Mouse (Mus musculus) neural tube, embryonic 11.5 days (tissue): Measurements from ENCODE around the gene Dlg2. TPM values are rescaled to one million over a fixed set of nuclear protein-coding genes. Genes with fewer than 3 reads are reported as not detected.

Source experiments
- ATAC-seq: fragments of 200-750 bp; cut with Nextera tagmentation; 2 replicates; pipeline ENCODE4 v1.8.0; 2017; ENCODE audit warnings: moderate number of reproducible peaks, mild to moderate bottlenecking, moderate TSS enrichment, moderate library complexity; ENCODE audit not compliant: insufficient read depth, low FRiP score, low TSS enrichment
- DNase-seq: peaks from one replicate; pipeline ENCODE4 v3.0.0-alpha.2; 2015; ENCODE audit warnings: low spot score
- H3K27ac ChIP-seq: fragments of 300-500 bp; sonication (generic); 2 replicates; pipeline ENCODE4 v1.5.1; 2014; ENCODE audit warnings: low read depth, mild to moderate bottlenecking, low read length
- H3K27me3 ChIP-seq: fragments of 300-500 bp; sonication (generic); 2 replicates; pipeline ENCODE4 v1.6.1; 2014; ENCODE audit warnings: mild to moderate bottlenecking, low read length, mixed read lengths; ENCODE audit not compliant: control insufficient read depth, insufficient read depth
- H3K36me3 ChIP-seq: fragments of 300-500 bp; sonication (generic); 2 replicates; pipeline ENCODE4 v1.6.1; 2014; ENCODE audit warnings: mild to moderate bottlenecking, low read length, moderate library complexity, mixed read lengths; ENCODE audit not compliant: control insufficient read depth, insufficient read depth
- H3K4me1 ChIP-seq: fragments of 300-500 bp; sonication (generic); 2 replicates; pipeline ENCODE4 v1.6.1; 2014; ENCODE audit warnings: low read length, mixed read lengths; ENCODE audit not compliant: control insufficient read depth, insufficient read depth
- H3K4me2 ChIP-seq: fragments of 300-500 bp; sonication (generic); 2 replicates; pipeline ENCODE4 v1.6.1; 2014; ENCODE audit warnings: low read depth, mild to moderate bottlenecking, moderate library complexity
- H3K4me3 ChIP-seq: fragments of 300-500 bp; sonication (generic); 2 replicates; pipeline ENCODE4 v1.5.1; 2014; ENCODE audit warnings: low read depth, low read length
- H3K9ac ChIP-seq: fragments of 300-500 bp; sonication (generic); 2 replicates; pipeline ENCODE4 v1.6.1; 2014; ENCODE audit warnings: mild to moderate bottlenecking, low read length
- H3K9me3 ChIP-seq: fragments of 300-500 bp; sonication (generic); 2 replicates; pipeline ENCODE4 v1.6.1; 2016; ENCODE audit warnings: low read length; ENCODE audit not compliant: control insufficient read depth
- WGBS: fragments of 180-500 bp; shearing (Covaris S2); extraction: QIAGEN DNeasy Blood & Tissue Kit; methylation state at CpG from one replicate; pipeline ENCODE4 v1.1.7; 2014; 5-methylcytosine and 5-hydroxymethylcytosine counted together
- polyA plus RNA-seq: library from polyadenylated mRNA; unstranded; fragments of >200 nt; fragmentation: Nextera tagmentation; extraction: Ambion mirVana; gene quantifications from 2 replicates; pipeline ENCODE4 v1.2.1, GENCODE M21; 2014

The Dlg2 gene
- polyA plus RNA-seq, 1 experiment from 2014 or later: 5.1 TPM

- Histone ChIP-seq H3K4me1 (no peaks in the 10 kb centered on the region), H3K4me2 (no peak overlapping the region), H3K27ac (no peak overlapping the region), H3K4me3 (no peak overlapping the region), H3K9me3 (no peaks in the 10 kb centered on the region), H3K27me3 (no peaks in the 10 kb centered on the region), H3K9ac (no peak overlapping the region), H3K36me3 (no peaks in the 10 kb centered on the region)
- ATAC-seq (no peak), DNase-seq (no peak)
- WGBS: 32% methylated on average over 3 of the region's 3 CpGs
These were observed 921.4 kb downstream of the Dlg2 start for GRCm38 (mm10) chr7:91397827-91398226.

DNA sequence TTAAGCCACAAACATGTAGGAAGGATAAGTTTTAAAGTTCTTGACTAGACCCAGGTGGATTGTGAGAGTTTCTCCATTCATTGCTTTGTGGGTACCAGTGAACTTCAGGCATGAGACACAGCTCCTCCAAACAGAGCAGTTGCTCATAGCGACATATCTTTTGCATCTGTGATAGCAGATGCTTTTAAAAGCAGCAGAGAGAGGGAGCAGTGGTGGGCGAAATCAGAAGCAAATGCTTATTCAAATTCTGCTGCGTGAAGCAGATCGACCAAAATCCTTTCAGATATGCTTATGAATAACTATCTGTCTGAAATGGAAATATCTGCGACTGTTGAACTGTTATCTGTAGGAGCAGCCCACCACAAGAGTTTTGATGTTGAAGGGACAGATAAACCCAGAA lies 935.6 kb downstream of the Dlg2 start:
- no peak overlapping the region for H3K4me2 ChIP-seq
- H3K27ac ChIP-seq: no peak overlapping the region
- H3K9ac ChIP-seq: no peak overlapping the region
- no peak overlapping the region for H3K4me3 ChIP-seq
- H3K4me1 ChIP-seq: no peaks in the 10 kb centered on the region
- H3K9me3 ChIP-seq: no peaks in the 10 kb centered on the region
- no peak for DNase-seq
- WGBS: 82% methylated on average over 5 of the region's 5 CpGs
- no peaks in the 10 kb centered on the region for H3K27me3 ChIP-seq
- H3K36me3 ChIP-seq: no peaks in the 10 kb centered on the region
- no peak for ATAC-seq

GRCm38 (mm10) chr7:91414150-91414549 lies 937.7 kb downstream of the Dlg2 start:
- 80% methylated on average over 2 of the region's 2 CpGs for WGBS
- Histone ChIP-seq H3K9me3 (no peaks in the 10 kb centered on the region), H3K4me2 (no peak overlapping the region), H3K9ac (no peak overlapping the region), H3K27ac (no peak overlapping the region), H3K4me1 (no peaks in the 10 kb centered on the region), H3K4me3 (no peak overlapping the region), H3K27me3 (no peaks in the 10 kb centered on the region), H3K36me3 (no peaks in the 10 kb centered on the region)
- ATAC-seq (no peak), DNase-seq (no peak)

DNA sequence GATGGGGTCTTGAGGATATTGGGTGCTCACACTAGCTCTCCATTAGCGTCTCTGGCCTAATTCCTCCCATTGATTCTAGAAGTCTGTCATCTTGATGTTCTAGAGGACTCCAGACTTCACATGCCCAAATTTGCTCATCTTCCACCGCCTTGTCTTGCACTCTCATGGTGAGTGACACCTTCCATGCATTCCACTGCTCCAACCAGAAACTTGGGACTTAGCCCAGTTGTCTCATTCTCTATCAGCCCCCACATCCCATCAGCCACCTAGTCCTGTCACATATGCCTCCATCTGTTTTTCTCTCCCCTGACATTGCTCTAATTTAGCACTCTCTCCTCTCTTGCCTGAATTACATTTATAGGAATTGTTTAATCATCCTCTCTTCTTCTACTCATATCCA lies 938.3 kb downstream of the Dlg2 start:
- Histone ChIP-seq H3K27me3 (no peaks in the 10 kb centered on the region), H3K36me3 (no peaks in the 10 kb centered on the region), H3K4me1 (no peaks in the 10 kb centered on the region), H3K9me3 (no peaks in the 10 kb centered on the region), H3K27ac (no peak overlapping the region), H3K9ac (no peak overlapping the region), H3K4me3 (no peak overlapping the region), H3K4me2 (no peak overlapping the region)
- WGBS: 85% methylated on average over 2 of the region's 2 CpGs
- DNase-seq (no peak), ATAC-seq (no peak)

GRCm38 (mm10) chr7:91420215-91420614 lies 943.7 kb downstream of the Dlg2 start:
- H3K4me1 ChIP-seq: no peaks in the 10 kb centered on the region
- ATAC-seq (no peak), DNase-seq (no peak)
- H3K9me3 ChIP-seq: no peaks in the 10 kb centered on the region
- no peaks in the 10 kb centered on the region for H3K27me3 ChIP-seq
- H3K9ac ChIP-seq: no peak overlapping the region
- no peaks in the 10 kb centered on the region for H3K36me3 ChIP-seq
- no peak overlapping the region for H3K4me2 ChIP-seq
- H3K27ac ChIP-seq: no peak overlapping the region
- H3K4me3 ChIP-seq: no peak overlapping the region
- 90% methylated on average over 4 of the region's 4 CpGs for WGBS

DNA sequence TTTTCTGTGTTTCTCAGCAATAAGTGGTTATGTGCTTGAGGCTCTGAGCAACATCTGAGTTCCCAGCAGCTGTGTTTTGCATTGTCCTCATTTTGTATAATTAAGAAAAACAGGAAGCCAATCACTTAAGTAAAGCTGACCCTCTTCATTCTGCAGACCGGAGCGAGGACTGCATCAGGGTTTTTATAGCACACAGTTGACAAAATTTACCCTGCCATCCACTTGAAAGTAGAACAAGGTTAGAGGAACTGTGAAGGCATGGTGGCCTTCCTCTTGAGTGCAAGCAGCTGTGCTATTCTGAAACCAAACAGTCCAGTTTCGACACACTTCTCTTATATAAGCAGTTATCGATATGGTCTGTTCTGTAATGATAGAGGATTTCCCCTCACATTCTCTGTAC lies 947.3 kb downstream of the Dlg2 start:
- no peaks in the 10 kb centered on the region for H3K36me3 ChIP-seq
- H3K27ac ChIP-seq: no peak overlapping the region
- no peaks in the 10 kb centered on the region for H3K4me1 ChIP-seq
- no peak overlapping the region for H3K4me3 ChIP-seq
- DNase-seq (no peak), ATAC-seq (no peak)
- no peaks in the 10 kb centered on the region for H3K9me3 ChIP-seq
- H3K4me2 ChIP-seq: no peak overlapping the region
- H3K27me3 ChIP-seq: no peaks in the 10 kb centered on the region
- H3K9ac ChIP-seq: no peak overlapping the region
- 91% methylated on average over 4 of the region's 4 CpGs for WGBS

DNA sequence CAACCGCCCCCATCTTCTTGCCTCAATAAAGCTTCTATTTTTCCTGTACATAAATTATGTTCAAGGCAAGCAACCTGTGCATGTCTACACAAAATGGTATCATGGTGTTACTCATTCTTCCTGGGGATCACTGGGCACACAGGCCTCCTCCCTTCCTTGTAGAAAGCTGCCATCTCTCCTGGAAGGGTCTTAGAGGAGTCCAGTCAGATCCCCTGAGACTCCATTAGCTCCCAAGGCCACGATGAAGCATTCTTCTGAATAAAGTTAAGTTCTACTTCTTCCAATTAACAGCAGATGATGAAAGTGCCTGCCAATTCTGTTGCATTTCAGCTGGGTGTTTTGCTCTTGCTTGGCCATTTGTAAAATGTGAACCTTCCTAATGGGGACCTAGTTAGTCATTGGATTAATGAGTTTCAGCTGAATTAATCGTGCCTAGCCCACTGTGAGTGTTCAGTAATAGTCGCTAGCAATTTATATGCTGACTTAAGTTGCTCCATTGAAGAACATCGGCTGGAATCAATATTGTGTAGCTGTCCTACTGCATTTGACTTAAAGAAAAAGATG lies 953.3 kb downstream of the Dlg2 start:
- ATAC-seq: no peak
- WGBS: 83% methylated on average over 5 of the region's 5 CpGs

GRCm38 (mm10) chr7:91431594-91432240 lies 955.2 kb downstream of the Dlg2 start:
- Histone ChIP-seq H3K4me3 (no peak overlapping the region), H3K27me3 (no peaks in the 10 kb centered on the region), H3K27ac (no peak overlapping the region), H3K4me2 (no peak overlapping the region), H3K9ac (no peak overlapping the region), H3K36me3 (no peaks in the 10 kb centered on the region), H3K9me3 (no peaks in the 10 kb centered on the region), H3K4me1 (no peaks in the 10 kb centered on the region)
- 46% methylated on average over 11 of the region's 11 CpGs for WGBS
- DNase-seq (peak; percentile 64), ATAC-seq (peak; percentile 32; the same call in 1 of the 2 replicates)

More for the DNA sequence above, 953.3 kb downstream of the Dlg2 start:
- no peaks in the 10 kb centered on the region for H3K36me3 ChIP-seq
- H3K9ac ChIP-seq: no peak overlapping the region
- no peak overlapping the region for H3K27ac ChIP-seq
- no peak overlapping the region for H3K4me3 ChIP-seq
- no peaks in the 10 kb centered on the region for H3K27me3 ChIP-seq
- H3K4me1 ChIP-seq: no peaks in the 10 kb centered on the region
- H3K9me3 ChIP-seq: no peaks in the 10 kb centered on the region
- no peak overlapping the region for H3K4me2 ChIP-seq
- DNase-seq: no peak

GRCm38 (mm10) chr7:91432563-91432962 lies 956.1 kb downstream of the Dlg2 start:
- no peak overlapping the region for H3K27ac ChIP-seq
- DNase-seq: no peak
- no peak overlapping the region for H3K4me2 ChIP-seq
- H3K36me3 ChIP-seq: no peaks in the 10 kb centered on the region
- ATAC-seq: no peak
- H3K4me1 ChIP-seq: no peaks in the 10 kb centered on the region
- WGBS: 93% methylated on average over 4 of the region's 4 CpGs
- H3K27me3 ChIP-seq: no peaks in the 10 kb centered on the region
- H3K9ac ChIP-seq: no peak overlapping the region
- no peak overlapping the region for H3K4me3 ChIP-seq
- H3K9me3 ChIP-seq: no peaks in the 10 kb centered on the region
